Mouse (Mus musculus) hindbrain, embryonic 14.5 days (tissue): ENCODE measurements around the gene Tgfb2. TPM values are rescaled to one million over a fixed set of nuclear protein-coding genes. Genes with fewer than 3 reads are reported as not detected.

ENCODE experiments used
- ATAC-seq: fragments of 200-750 bp; cut with Nextera tagmentation; 2 replicates; pipeline ENCODE4 v1.8.0; 2017; ENCODE audit warnings: moderate number of reproducible peaks, mild to moderate bottlenecking, moderate TSS enrichment, moderate library complexity; ENCODE audit not compliant: low FRiP score
- DNase-seq: peaks from one replicate; pipeline ENCODE4 v3.0.0-alpha.2; 2015; ENCODE audit warnings: low spot score
- H3K27ac ChIP-seq: fragments of 300-500 bp; sonication (generic); 2 replicates; pipeline ENCODE4 v1.5.1; 2014; ENCODE audit warnings: mild to moderate bottlenecking, moderate library complexity
- H3K27me3 ChIP-seq: fragments of 300-500 bp; sonication (generic); 2 replicates; pipeline ENCODE4 v1.6.1; 2014; ENCODE audit warnings: mild to moderate bottlenecking, low read length, mixed read lengths; ENCODE audit not compliant: control insufficient read depth, insufficient read depth
- H3K36me3 ChIP-seq: fragments of 300-500 bp; sonication (generic); replicated peaks from 2 replicates; pipeline ENCODE4 v1.6.1; 2014; ENCODE audit not compliant: control insufficient read depth, insufficient read depth
- H3K4me1 ChIP-seq: fragments of 300-500 bp; sonication (generic); replicated peaks from 2 replicates; pipeline ENCODE4 v1.6.1; 2014; ENCODE audit warnings: antibody characterized with exemption, low read length, mixed read lengths; ENCODE audit not compliant: control insufficient read depth, insufficient read depth
- H3K4me2 ChIP-seq: fragments of 300-500 bp; sonication (generic); replicated peaks from 2 replicates; pipeline ENCODE4 v1.6.1; 2014; ENCODE audit warnings: mild to moderate bottlenecking, moderate library complexity
- H3K4me3 ChIP-seq: fragments of 300-500 bp; sonication (generic); replicated peaks from 2 replicates; pipeline ENCODE4 v1.5.1; 2014; ENCODE audit warnings: mild to moderate bottlenecking, low read length
- H3K9ac ChIP-seq: fragments of 300-500 bp; sonication (generic); 2 replicates; pipeline ENCODE4 v1.6.1; 2014
- H3K9me3 ChIP-seq: fragments of 300-500 bp; sonication (generic); 2 replicates; pipeline ENCODE4 v1.6.1; 2016; ENCODE audit warnings: low read length; ENCODE audit not compliant: control insufficient read depth
- WGBS: fragments of 180-500 bp; shearing (Covaris S2); extraction: QIAGEN DNeasy Blood & Tissue Kit; methylation state at CpG from one replicate; pipeline ENCODE4 v1.1.7; 2014; 5-methylcytosine and 5-hydroxymethylcytosine counted together
- polyA plus RNA-seq: library from polyadenylated mRNA; unstranded; fragments of >200 nt; fragmentation: Nextera tagmentation; extraction: Ambion mirVana; gene quantifications from 2 replicates; pipeline ENCODE4 v1.2.1, GENCODE M21; 2014

Tgfb2 gene
- polyA plus RNA-seq, 1 experiment from 2014 or later, result 23.2 TPM

GRCm38 (mm10) chr1:186610481-186610880 lies 95.3 kb downstream of the Tgfb2 start:
- Histone ChIP-seq H3K9ac (no peak overlapping the region), H3K4me3 (no peak overlapping the region), H3K9me3 (no peaks in the 10 kb centered on the region), H3K36me3 (no peaks in the 10 kb centered on the region), H3K4me2 (no peak overlapping the region), H3K4me1 (peaks cover 6% of the 10 kb centered on the region; the same call in 1 of the 2 replicates), H3K27me3 (no peaks in the 10 kb centered on the region), H3K27ac (0 out of 2 replicates have a peak overlapping the region, but pooled peaks have one; percentile 2)
- no peak for DNase-seq
- no peak for ATAC-seq
- WGBS, result 92% methylated on average over 5 of the region's 5 CpGs

GRCm38 (mm10) chr1:186609793-186610233 lies 96.0 kb downstream of the Tgfb2 start:
- WGBS, result 3% methylated on average over 10 of the region's 10 CpGs
- DNase-seq, result peak; percentile 27
- Histone ChIP-seq H3K27me3 (no peaks in the 10 kb centered on the region), H3K27ac (0 out of 2 replicates have a peak overlapping the region, but pooled peaks have one; percentile 2), H3K4me1 (peaks cover 6% of the 10 kb centered on the region; the same call in 1 of the 2 replicates), H3K9ac (no peak overlapping the region), H3K9me3 (no peaks in the 10 kb centered on the region), H3K36me3 (no peaks in the 10 kb centered on the region), H3K4me2 (peak overlapping the region; percentile 35), H3K4me3 (no peak overlapping the region)
- ATAC-seq, result peak; percentile 78; the same call in 1 of the 2 replicates

GRCm38 (mm10) chr1:186608116-186608515 lies 97.7 kb downstream of the Tgfb2 start:
- WGBS, result 96% methylated on average over 3 of the region's 3 CpGs
- DNase-seq, result no peak

GRCm38 (mm10) chr1:186605635-186606034 lies 100.2 kb downstream of the Tgfb2 start:
- Histone ChIP-seq H3K27me3 (no peaks in the 10 kb centered on the region), H3K36me3 (no peaks in the 10 kb centered on the region), H3K4me3 (no peak overlapping the region), H3K4me1 (peaks cover 6% of the 10 kb centered on the region; the same call in 1 of the 2 replicates), H3K9me3 (no peaks in the 10 kb centered on the region), H3K4me2 (no peak overlapping the region), H3K9ac (no peak overlapping the region), H3K27ac (no peak overlapping the region)
- ATAC-seq (no peak), DNase-seq (no peak)
- WGBS, result 76% methylated on average over 2 of the region's 2 CpGs

More at GRCm38 (mm10) chr1:186608116-186608515, 97.7 kb downstream of the Tgfb2 start:
- Histone ChIP-seq H3K27ac (no peak overlapping the region), H3K27me3 (no peaks in the 10 kb centered on the region), H3K4me1 (peaks cover 6% of the 10 kb centered on the region; the same call in 1 of the 2 replicates), H3K9ac (no peak overlapping the region), H3K9me3 (no peaks in the 10 kb centered on the region), H3K4me3 (no peak overlapping the region), H3K36me3 (no peaks in the 10 kb centered on the region), H3K4me2 (no peak overlapping the region)
- no peak for ATAC-seq

GRCm38 (mm10) chr1:186604124-186604523 lies 101.7 kb downstream of the Tgfb2 start:
- no peak overlapping the region for H3K4me2 ChIP-seq
- H3K9me3 ChIP-seq, result no peaks in the 10 kb centered on the region
- H3K27ac ChIP-seq, result no peak overlapping the region
- no peak overlapping the region for H3K9ac ChIP-seq
- no peak overlapping the region for H3K4me3 ChIP-seq
- H3K36me3 ChIP-seq, result no peaks in the 10 kb centered on the region
- DNase-seq, result no peak
- no peaks in the 10 kb centered on the region for H3K27me3 ChIP-seq
- H3K4me1 ChIP-seq, result peaks cover 2% of the 10 kb centered on the region; the same call in 1 of the 2 replicates
- ATAC-seq, result no peak
- 95% methylated on average over 5 of the region's 5 CpGs for WGBS

GRCm38 (mm10) chr1:186588226-186588625 lies 117.6 kb downstream of the Tgfb2 start:
- Histone ChIP-seq H3K9me3 (no peaks in the 10 kb centered on the region), H3K4me2 (no peak overlapping the region), H3K36me3 (no peaks in the 10 kb centered on the region), H3K4me3 (no peak overlapping the region), H3K27ac (no peak overlapping the region), H3K4me1 (no peaks in the 10 kb centered on the region), H3K27me3 (no peaks in the 10 kb centered on the region), H3K9ac (no peak overlapping the region)
- 91% methylated on average over 2 of the region's 2 CpGs for WGBS
- DNase-seq (no peak), ATAC-seq (no peak)

GRCm38 (mm10) chr1:186587065-186587804 lies 118.6 kb downstream of the Tgfb2 start:
- 82% methylated on average over 8 of the region's 8 CpGs for WGBS
- Histone ChIP-seq H3K27ac (no peak overlapping the region; the same call in 1 of the 2 replicates), H3K4me1 (no peaks in the 10 kb centered on the region), H3K36me3 (no peaks in the 10 kb centered on the region), H3K9ac (no peak overlapping the region), H3K4me2 (no peak overlapping the region), H3K4me3 (no peak overlapping the region), H3K9me3 (no peaks in the 10 kb centered on the region), H3K27me3 (no peaks in the 10 kb centered on the region)
- DNase-seq, result no peak
- ATAC-seq, result no peak

- Histone ChIP-seq H3K9me3 (no peaks in the 10 kb centered on the region), H3K27ac (no peak overlapping the region), H3K27me3 (no peaks in the 10 kb centered on the region), H3K36me3 (no peaks in the 10 kb centered on the region), H3K4me3 (no peak overlapping the region), H3K4me2 (no peak overlapping the region), H3K4me1 (no peaks in the 10 kb centered on the region), H3K9ac (no peak overlapping the region)
- DNase-seq (no peak), ATAC-seq (no peak)
- 70% methylated on average over 2 of the region's 2 CpGs for WGBS
Measured at GRCm38 (mm10) chr1:186585571-186586164, 120.1 kb downstream of the Tgfb2 start.

- Histone ChIP-seq H3K9me3 (no peaks in the 10 kb centered on the region), H3K27ac (no peak overlapping the region), H3K36me3 (no peaks in the 10 kb centered on the region), H3K4me3 (no peak overlapping the region), H3K27me3 (no peaks in the 10 kb centered on the region), H3K9ac (no peak overlapping the region), H3K4me1 (no peaks in the 10 kb centered on the region), H3K4me2 (no peak overlapping the region)
- DNase-seq (no peak), ATAC-seq (no peak)
Measured at GRCm38 (mm10) chr1:186583933-186584332, 121.9 kb downstream of the Tgfb2 start.
